Mouse (Mus musculus) limb, embryonic 15.5 days (tissue): Measurements from ENCODE around the gene Hivep1. TPM values are rescaled to one million over a fixed set of nuclear protein-coding genes. Genes with fewer than 3 reads are reported as not detected.

ENCODE experiments used
- ATAC-seq: fragments of 200-750 bp; cut with Nextera tagmentation; 2 replicates; pipeline ENCODE4 v1.8.0; 2017; ENCODE audit warnings: low read depth, moderate TSS enrichment; ENCODE audit not compliant: insufficient number of reproducible peaks, low FRiP score, low TSS enrichment
- H3K27ac ChIP-seq: fragments of 300-500 bp; sonication (generic); 2 replicates; pipeline ENCODE4 v1.5.1; 2015; ENCODE audit warnings: moderate library complexity, mild to moderate bottlenecking, inconsistent platforms
- H3K27me3 ChIP-seq: fragments of 300-500 bp; sonication (generic); 2 replicates; pipeline ENCODE4 v1.6.1; 2015; ENCODE audit warnings: inconsistent platforms
- H3K36me3 ChIP-seq: fragments of 300-500 bp; sonication (generic); 2 replicates; pipeline ENCODE4 v1.6.1; 2015; ENCODE audit warnings: inconsistent platforms
- H3K4me1 ChIP-seq: fragments of 300-500 bp; sonication (generic); 2 replicates; pipeline ENCODE4 v1.6.1; 2015; ENCODE audit warnings: inconsistent platforms
- H3K4me2 ChIP-seq: fragments of 300-500 bp; sonication (generic); 2 replicates; pipeline ENCODE4 v1.6.1; 2015; ENCODE audit warnings: mild to moderate bottlenecking, inconsistent platforms
- H3K4me3 ChIP-seq: fragments of 300-500 bp; sonication (generic); 2 replicates; pipeline ENCODE4 v1.5.1; 2015; ENCODE audit warnings: mild to moderate bottlenecking, inconsistent platforms
- H3K9ac ChIP-seq: fragments of 300-500 bp; sonication (generic); 2 replicates; pipeline ENCODE4 v1.6.1; 2015; ENCODE audit warnings: inconsistent platforms
- H3K9me3 ChIP-seq: fragments of 300-500 bp; sonication (generic); 2 replicates; pipeline ENCODE4 v1.6.1; 2016; ENCODE audit warnings: inconsistent platforms
- WGBS: fragments of 180-500 bp; shearing (Covaris S2); methylation state at CpG from one replicate; pipeline ENCODE4 v1.1.7; 2015; 5-methylcytosine and 5-hydroxymethylcytosine counted together
- polyA plus RNA-seq: library from polyadenylated mRNA; unstranded; fragments of >200 nt; fragmentation: Nextera tagmentation; extraction: Ambion mirVana; gene quantifications from 2 replicates; pipeline ENCODE4 v1.2.1, GENCODE M21; 2015

Hivep1 gene
- 10.5 and 13.1 TPM in 2 replicates for polyA plus RNA-seq

DNA sequence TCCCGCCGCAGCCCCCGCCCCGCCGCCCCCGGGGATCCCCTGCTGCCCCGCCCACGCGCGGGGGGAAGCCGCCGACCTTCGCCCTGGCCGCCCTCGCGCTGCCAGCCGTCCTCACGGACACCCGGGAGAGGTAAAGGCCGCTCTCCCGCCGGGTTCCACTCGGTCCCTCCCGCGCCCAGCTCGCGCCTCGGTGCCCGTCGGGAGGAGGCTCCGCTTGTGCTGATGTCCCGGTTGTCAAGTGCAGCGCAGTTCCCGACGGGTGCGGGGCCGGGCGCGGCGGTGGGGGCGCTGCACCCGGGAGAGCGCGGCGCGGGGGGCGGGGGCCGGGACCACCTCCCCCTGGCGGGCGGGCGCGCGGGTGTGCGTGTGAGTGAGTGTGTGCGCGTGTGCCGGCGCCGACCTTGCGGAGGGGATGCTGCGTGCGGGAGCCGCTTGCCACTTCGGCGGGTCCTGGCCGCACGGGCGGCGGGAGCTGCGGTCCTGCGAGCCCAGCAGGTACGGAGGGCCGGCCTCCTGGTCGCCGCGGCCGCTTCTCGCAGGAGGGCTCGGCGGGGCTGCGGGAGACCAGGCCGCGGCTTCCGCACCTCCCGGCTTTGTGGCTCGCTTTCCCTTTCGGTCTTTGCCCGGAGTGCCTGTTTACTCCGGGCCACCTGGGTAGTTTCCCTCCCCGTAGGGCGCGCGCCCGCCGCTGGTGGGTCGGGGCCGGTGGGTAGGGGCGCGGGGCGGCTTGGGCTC is at the start of gene Hivep1:
Hivep1 (plus strand) TSS at position 61 of the 735 bp plus-strand sequence.
- under 1% methylated on average over 87 of the region's 100 CpGs for WGBS
- Histone ChIP-seq H3K9me3 (no peaks in the 10 kb centered on the region), H3K36me3 (peaks cover 14% of the 10 kb centered on the region; the same call in 1 of the 2 replicates), H3K27ac (peak within 1 kb of the TSS; percentile 95), H3K4me3 (peak within 1 kb of the TSS; percentile 94), H3K4me1 (peaks cover 18% of the 10 kb centered on the region), H3K27me3 (no peaks in the 10 kb centered on the region), H3K4me2 (peak within 1 kb of the TSS; percentile 75), H3K9ac (peak within 1 kb of the TSS; percentile 82)
- peak; percentile 37; the same call in 1 of the 2 replicates for ATAC-seq

DNA sequence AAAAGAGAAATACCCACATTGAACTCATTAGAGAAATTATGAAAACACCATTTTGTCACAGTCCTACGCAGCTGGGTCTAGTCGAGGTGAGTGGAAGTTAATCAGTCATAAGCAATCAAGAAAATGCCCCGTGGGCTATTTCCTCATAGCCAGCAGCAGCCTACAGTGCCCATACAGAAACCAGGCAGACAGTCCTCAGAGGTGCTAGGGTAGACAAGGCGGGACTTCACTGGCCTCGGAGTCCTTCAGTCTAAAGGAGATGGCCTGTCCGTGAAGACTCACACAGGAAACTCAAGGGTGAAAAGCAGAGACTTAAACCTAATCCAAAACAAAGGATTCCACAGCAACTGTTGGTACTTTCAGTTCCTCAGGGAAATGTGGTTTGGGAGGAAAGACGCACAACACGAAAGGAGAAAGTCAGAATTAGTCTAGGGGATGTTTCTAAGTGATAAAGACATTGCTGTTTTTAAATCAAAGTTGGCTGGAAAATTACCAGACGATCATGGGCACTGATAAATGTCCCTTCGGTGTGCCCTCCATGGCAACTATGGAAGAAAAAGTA is 36.3 kb upstream of the Hivep1 start:
- no peak for ATAC-seq
- WGBS: 64% methylated on average over 10 of the region's 10 CpGs
- no peak overlapping the region for H3K9ac ChIP-seq
- H3K4me2 ChIP-seq: no peak overlapping the region
- H3K36me3 ChIP-seq: no peaks in the 10 kb centered on the region
- no peak overlapping the region for H3K4me3 ChIP-seq
- H3K4me1 ChIP-seq: no peaks in the 10 kb centered on the region
- no peaks in the 10 kb centered on the region for H3K9me3 ChIP-seq
- H3K27me3 ChIP-seq: no peaks in the 10 kb centered on the region
- no peak overlapping the region for H3K27ac ChIP-seq

DNA sequence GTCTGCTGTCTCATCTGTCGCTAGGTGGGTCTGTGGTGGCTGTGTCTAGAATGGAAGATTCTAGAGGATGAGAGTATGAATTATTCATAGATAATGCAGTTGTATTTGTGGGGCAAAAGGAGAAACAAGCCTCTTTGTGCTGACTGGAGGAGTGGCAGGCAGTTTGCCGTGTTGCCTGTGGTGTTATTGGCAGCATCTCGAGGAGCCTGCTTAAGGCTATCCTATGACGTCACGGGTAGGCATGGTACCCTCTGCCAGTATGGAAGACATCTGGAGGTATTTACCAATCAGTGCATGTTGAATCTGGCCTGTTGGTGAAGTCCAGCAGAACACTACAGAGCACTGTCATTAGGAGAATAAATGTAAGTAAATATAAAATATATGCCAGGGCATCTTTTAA is 35.6 kb upstream of the Hivep1 start:
- H3K27me3 ChIP-seq: no peaks in the 10 kb centered on the region
- 56% methylated on average over 5 of the region's 5 CpGs for WGBS
- H3K9me3 ChIP-seq: no peaks in the 10 kb centered on the region

DNA sequence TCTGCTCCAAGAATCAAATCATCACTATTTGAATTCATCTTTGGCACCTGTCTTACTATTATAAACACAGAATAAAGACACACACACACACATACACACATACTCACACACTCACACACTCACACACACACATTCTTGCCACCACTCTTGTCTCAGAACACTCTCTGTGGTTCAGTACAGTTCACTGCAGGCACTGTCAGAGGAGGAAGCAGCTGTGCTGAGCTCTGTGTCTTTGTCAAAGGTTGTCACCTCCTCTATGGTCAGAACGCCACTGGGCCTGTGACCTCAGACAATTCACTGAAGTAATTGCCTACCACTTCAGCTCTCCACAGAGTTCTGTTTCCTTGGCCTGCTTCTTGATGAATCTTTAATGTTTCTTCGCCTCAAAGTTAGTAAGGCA is 33.5 kb upstream of the Hivep1 start:
- no peak for ATAC-seq
- no peak overlapping the region for H3K4me2 ChIP-seq
- H3K4me1 ChIP-seq: no peaks in the 10 kb centered on the region
- H3K36me3 ChIP-seq: no peaks in the 10 kb centered on the region
- no peaks in the 10 kb centered on the region for H3K27me3 ChIP-seq
- H3K27ac ChIP-seq: no peak overlapping the region
- H3K9ac ChIP-seq: no peak overlapping the region
- 53% methylated on average over 2 of the region's 2 CpGs for WGBS
- H3K4me3 ChIP-seq: no peak overlapping the region
- H3K9me3 ChIP-seq: no peaks in the 10 kb centered on the region

More for the DNA sequence above, 35.6 kb upstream of the Hivep1 start:
- no peak overlapping the region for H3K27ac ChIP-seq
- no peaks in the 10 kb centered on the region for H3K4me1 ChIP-seq
- no peak overlapping the region for H3K4me2 ChIP-seq
- H3K4me3 ChIP-seq: no peak overlapping the region
- no peaks in the 10 kb centered on the region for H3K36me3 ChIP-seq
- no peak for ATAC-seq
- no peak overlapping the region for H3K9ac ChIP-seq

DNA sequence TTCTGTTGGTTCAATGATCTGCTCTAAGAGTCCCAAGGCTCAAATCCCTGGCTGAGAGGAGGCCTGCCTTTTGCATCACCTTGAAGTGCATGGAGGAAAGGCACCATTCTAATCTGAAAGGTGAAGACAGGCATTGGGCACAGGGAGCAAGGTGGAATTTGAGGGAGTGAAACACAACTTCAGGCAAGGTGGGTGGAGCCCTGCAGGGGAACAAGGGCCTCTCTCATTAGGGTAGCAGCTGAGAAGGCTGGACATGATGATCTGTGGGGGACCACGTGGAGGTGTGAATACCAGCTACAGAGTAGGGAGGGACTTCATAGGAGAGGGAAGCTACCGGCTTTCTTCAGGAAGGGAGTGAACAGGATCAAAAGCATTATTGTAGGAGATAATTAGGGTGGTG is 10.6 kb upstream of the Hivep1 start:
- H3K4me1 ChIP-seq: no peaks in the 10 kb centered on the region
- H3K9me3 ChIP-seq: no peaks in the 10 kb centered on the region
- H3K4me2 ChIP-seq: no peak overlapping the region
- H3K36me3 ChIP-seq: no peaks in the 10 kb centered on the region
- no peaks in the 10 kb centered on the region for H3K27me3 ChIP-seq
- ATAC-seq: no peak
- H3K9ac ChIP-seq: no peak overlapping the region
- WGBS: 2% methylated on average over 2 of the region's 2 CpGs
- no peak overlapping the region for H3K4me3 ChIP-seq
- no peak overlapping the region for H3K27ac ChIP-seq

DNA sequence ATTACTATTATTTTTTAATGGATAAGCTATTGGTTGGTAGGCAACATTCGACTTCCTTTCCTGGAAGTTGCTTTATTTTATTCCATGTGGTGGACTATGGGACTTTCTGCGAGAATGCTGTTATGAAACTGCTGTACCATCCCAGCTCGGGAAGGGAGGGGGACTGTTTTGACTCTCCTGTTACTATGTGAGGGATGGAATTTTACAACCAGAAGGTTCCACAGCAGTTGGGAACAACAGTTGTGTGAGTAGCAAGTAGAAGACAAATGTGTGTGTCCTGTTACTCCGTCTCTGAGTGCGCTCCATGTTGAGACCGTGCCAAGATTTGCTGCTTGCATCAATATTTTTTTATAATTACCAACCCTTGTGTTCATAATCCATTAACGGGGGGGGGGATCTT is 8.4 kb upstream of the Hivep1 start:
- no peak overlapping the region for H3K4me3 ChIP-seq
- H3K27me3 ChIP-seq: no peaks in the 10 kb centered on the region
- H3K4me2 ChIP-seq: no peak overlapping the region
- 0 out of 2 replicates have a peak, but pooled peaks cover 8% of the 10 kb centered on the region for H3K4me1 ChIP-seq
- WGBS: 81% methylated on average over 7 of the region's 7 CpGs
- no peak overlapping the region for H3K27ac ChIP-seq
- H3K9ac ChIP-seq: no peak overlapping the region
- H3K36me3 ChIP-seq: no peaks in the 10 kb centered on the region
- H3K9me3 ChIP-seq: no peaks in the 10 kb centered on the region
- ATAC-seq: no peak

DNA sequence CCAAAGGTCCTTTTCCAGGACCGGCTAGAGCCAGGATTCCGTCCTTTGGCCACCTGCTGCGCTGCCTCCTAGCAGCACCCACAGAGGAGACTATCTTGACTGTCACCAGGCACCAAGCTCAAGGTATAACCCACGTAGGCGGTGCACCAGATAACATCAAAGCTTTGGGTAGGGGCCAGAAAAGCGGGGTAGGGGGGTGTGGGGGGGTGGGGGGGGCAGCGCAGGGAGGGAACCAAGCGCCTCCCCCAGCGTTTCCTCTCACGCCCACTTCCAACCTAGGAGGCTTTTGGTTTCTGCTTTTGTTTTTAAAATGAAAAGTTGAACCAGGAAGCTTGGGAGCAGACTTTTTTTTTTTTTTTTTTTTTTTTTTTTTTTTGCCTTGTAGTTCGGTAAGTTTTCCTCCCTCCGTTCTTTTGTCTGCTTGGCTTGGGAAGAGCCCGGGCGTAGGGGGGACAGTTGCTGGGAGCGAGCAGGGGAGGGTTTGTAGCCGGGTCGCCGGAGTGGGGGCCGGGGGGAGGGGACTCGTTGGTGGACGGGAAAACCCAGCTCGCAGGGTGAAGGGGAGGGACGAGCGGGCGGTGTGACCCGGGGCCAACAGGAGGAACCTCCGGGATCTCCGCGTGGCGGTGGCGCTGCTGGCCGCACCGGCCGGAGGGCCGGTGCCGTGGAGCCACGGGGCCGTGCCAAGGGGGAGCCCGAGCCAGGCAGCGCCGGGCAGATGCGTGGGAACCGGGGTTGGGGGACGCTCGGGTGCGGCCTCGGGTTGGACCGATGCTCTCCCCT is 2.6 kb upstream of the Hivep1 start:
- Histone ChIP-seq H3K36me3 (no peaks in the 10 kb centered on the region), H3K27me3 (no peaks in the 10 kb centered on the region), H3K4me3 (peak overlapping the region; percentile 94), H3K4me1 (peaks cover 18% of the 10 kb centered on the region), H3K9me3 (no peaks in the 10 kb centered on the region), H3K4me2 (peak overlapping the region; percentile 75), H3K9ac (peak overlapping the region; percentile 66), H3K27ac (peak overlapping the region; percentile 92)
- under 1% methylated on average over 48 of the region's 48 CpGs for WGBS
- ATAC-seq: no peak

DNA sequence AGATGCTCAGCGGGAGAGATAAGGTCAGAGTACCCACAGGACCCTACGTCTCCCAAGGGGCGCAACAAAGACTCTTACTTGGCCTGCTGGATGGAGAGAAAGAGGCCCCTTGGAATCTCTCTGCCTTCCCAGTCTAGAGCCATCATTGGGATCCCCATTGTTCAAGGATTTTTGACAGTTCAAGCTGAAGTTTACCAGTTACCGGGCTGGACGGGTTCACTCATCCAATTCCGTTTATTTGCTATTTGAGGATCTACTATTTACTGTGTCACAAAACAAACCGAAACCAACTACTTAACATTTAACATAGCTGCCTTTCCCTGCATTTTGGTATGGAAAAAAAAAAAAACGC is 2.1 kb upstream of the Hivep1 start:
- peak overlapping the region; percentile 92 for H3K27ac ChIP-seq
- no peaks in the 10 kb centered on the region for H3K27me3 ChIP-seq
- H3K36me3 ChIP-seq: no peaks in the 10 kb centered on the region
- peak overlapping the region; percentile 66 for H3K9ac ChIP-seq
- peaks cover 18% of the 10 kb centered on the region for H3K4me1 ChIP-seq
- peak overlapping the region; percentile 75 for H3K4me2 ChIP-seq
- 1% methylated on average over 8 of the region's 8 CpGs for WGBS
- peak overlapping the region; percentile 94 for H3K4me3 ChIP-seq
- no peak for ATAC-seq
- no peaks in the 10 kb centered on the region for H3K9me3 ChIP-seq

DNA sequence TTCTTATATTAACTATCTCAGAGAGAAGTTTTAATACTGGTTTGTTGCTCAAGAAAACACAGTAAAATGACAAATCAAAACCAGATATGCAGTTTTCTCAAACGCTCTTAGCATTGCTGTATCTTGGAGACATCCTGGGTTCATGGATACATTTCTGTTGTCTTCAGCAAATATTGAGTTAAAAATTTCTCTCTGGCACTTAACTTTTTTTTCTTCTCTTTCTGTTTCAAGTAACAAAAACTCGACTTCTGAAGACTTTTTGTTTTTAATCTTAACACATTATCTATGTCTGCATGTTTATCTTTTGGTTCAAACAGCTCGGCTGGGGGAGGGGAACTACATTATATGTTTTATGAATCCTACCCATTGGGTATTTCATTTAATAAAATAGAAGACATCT is 1.7 kb upstream of the Hivep1 start:
- H3K27me3 ChIP-seq: no peaks in the 10 kb centered on the region
- H3K9ac ChIP-seq: no peak overlapping the region
- ATAC-seq: no peak
- WGBS: 5% methylated on average over 3 of the region's 3 CpGs
- H3K9me3 ChIP-seq: no peaks in the 10 kb centered on the region
- no peaks in the 10 kb centered on the region for H3K36me3 ChIP-seq
- peak overlapping the region; percentile 75 for H3K4me2 ChIP-seq
- H3K4me1 ChIP-seq: peaks cover 18% of the 10 kb centered on the region
- H3K4me3 ChIP-seq: peak overlapping the region; percentile 94
- H3K27ac ChIP-seq: no peak overlapping the region

DNA sequence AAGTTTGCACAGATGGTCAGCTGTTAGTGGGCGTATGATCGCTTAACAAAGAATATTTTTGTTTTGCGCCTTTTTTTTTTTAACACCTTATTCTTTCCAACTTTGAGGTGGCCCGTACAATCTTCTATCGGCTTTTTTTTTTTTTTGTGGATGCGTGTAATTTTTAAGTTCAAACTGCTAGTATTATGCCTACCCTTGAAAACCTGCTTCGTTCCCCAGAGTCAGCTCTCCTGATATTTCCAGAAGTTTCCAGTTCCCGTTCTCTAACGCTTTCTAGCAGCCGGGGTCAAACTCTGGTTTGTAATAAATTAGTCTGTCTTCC is 980 bp upstream of the Hivep1 start:
- no peak for ATAC-seq
- no peaks in the 10 kb centered on the region for H3K27me3 ChIP-seq
- peak overlapping the region; percentile 75 for H3K4me2 ChIP-seq
- H3K4me3 ChIP-seq: peak overlapping the region; percentile 94
- H3K27ac ChIP-seq: peak overlapping the region; percentile 78
- WGBS: 2% methylated on average over 10 of the region's 10 CpGs
- H3K9ac ChIP-seq: peak overlapping the region; percentile 35; the same call in 1 of the 2 replicates
- H3K4me1 ChIP-seq: peaks cover 18% of the 10 kb centered on the region
- H3K36me3 ChIP-seq: peaks cover 5% of the 10 kb centered on the region; the same call in 1 of the 2 replicates
- no peaks in the 10 kb centered on the region for H3K9me3 ChIP-seq

DNA sequence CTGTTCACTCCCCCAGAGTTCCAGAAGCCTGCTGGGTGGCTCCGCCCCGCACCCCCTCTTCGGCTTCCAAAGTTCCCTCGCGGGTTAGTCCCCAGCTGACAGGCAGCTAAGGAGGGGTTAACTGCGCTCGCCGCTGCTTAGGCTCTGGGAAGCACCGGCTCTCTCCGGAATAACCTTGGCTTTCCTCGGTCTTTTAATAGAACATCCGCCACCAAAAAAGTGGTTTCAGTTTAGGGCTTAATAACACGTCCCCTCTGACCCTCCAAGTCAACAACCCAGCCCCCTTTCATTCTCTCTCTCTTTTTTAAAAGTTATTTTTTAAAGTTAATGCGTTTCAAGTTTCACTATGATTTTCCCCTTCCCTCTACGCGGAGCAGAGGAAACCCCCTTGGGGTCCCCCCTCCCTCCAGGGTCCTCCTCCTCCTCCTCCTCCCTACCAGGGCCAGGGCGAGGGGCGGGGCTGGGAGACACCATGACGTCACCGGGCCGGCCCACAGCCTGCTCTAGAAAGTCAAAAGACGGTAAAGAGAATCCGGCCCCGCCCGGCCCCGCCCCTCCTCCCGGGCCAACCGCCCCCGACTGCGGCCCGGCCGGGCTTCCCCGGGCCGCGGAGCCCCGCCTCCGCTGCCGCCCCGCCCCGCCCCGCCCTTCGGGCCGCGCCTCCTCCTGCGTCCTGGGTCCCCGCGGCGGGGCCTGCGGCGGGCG is 467 bp upstream of the Hivep1 start:
- under 1% methylated on average over 42 of the region's 51 CpGs for WGBS
- H3K4me1 ChIP-seq: peaks cover 18% of the 10 kb centered on the region

More for the DNA sequence above, 467 bp upstream of the Hivep1 start:
- Histone ChIP-seq H3K27ac (peak overlapping the region; percentile 95), H3K4me2 (peak overlapping the region; percentile 75), H3K27me3 (no peaks in the 10 kb centered on the region), H3K9me3 (no peaks in the 10 kb centered on the region), H3K4me3 (peak overlapping the region; percentile 94), H3K36me3 (peaks cover 11% of the 10 kb centered on the region; the same call in 1 of the 2 replicates), H3K9ac (peak overlapping the region; percentile 82; the same call in 1 of the 2 replicates)
- peak; percentile 92 for ATAC-seq
